Mouse (Mus musculus) gonadal fat pad, adult 2 months (tissue): ENCODE measurements around the gene Carns1. TPM values are rescaled to one million over a fixed set of nuclear protein-coding genes. Genes with fewer than 3 reads are reported as not detected.
A peak's percentile ranks its signal among the peaks of the same experiment; 100 is the strongest.

ENCODE experiments used
- DNase-seq: peaks from one replicate; pipeline ENCODE4 v3.0.0-alpha.2; 2012; ENCODE audit warnings: low read depth
- polyA plus RNA-seq: library from polyadenylated mRNA; depleted of rRNA; stranded (reverse); fragments of >200 nt; gene quantifications from 2 replicates; pipeline ENCODE4 v1.2.3, GENCODE M21; 2012

Gene Carns1
- polyA plus RNA-seq, 1 experiment = 10.0 TPM

DNA sequence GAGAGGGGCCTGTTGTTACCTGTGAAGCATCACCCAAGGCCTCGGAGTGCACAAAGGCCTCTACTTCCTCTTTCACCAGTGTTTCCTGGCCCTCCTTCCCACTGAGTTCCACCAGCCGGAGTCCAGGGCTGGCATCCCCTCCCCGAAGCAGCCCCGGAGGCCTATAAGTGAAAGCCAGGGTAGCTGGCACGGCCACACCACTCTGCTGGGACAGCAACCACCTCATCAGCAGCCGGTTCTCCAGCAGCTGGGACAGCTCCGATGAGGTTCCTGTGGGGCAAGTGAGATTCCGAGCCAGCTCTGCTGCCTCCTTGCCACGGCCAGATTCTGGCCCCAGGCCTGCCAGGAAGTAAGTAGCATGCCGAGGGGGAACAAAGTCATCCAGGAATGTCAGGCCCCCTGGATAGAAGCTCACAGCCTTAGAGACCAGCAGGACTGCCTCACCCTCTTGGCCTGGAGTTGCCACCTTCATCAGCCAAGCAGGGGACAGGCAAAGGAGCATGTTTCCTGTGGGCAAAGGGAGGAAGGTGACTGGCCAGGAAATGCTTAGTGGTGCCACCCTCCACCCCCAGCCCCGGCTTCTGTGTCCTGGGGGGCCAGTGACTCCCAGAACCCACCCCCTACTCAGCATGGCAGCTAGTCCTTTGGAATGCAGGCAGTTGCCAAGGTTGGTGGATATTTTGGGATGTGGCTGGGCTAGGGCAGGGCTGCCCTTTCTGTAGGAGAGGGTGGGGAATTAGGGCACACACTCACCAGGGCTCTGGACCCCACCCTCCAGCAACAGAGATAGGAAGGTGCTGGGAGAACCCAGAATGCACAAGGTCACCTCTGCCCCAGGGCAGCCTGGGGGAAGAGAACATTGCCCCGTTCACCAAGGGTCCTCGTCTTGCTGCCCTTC lies 3.6 kb downstream of the Carns1 start:
- DNase-seq = no peak

DNA sequence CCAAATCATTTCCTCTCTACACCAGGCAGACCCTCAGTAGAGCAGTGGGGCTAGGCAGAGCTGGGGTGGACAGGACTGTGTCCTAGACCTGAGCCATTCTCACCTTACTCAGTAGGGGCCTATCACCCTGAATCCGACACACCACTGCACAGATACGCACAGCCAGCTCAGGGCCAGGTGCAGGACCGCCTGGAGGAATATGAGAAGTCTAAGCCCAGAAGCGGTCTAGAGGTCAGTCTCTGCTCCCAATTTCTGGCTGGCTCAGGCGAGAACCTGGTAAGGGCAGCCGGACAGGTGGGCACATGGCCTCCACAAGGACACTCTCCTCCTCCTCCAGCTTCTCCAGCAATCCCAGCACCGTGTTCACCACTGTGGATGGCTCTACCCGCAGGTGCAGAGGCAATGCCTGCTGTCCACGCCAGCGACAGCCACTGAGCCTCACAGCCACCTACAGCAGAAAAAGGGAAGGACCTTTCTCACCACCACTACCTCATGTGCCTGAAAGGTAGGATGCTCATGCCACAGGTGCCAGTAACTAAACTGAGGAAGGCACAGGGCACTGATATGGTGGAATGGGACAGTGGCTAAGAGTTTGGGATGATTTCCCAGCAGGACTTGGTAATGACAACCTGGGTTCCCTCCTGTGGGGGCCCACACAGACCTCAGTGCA lies 4.4 kb downstream of the Carns1 start:
- no peak for DNase-seq

DNA sequence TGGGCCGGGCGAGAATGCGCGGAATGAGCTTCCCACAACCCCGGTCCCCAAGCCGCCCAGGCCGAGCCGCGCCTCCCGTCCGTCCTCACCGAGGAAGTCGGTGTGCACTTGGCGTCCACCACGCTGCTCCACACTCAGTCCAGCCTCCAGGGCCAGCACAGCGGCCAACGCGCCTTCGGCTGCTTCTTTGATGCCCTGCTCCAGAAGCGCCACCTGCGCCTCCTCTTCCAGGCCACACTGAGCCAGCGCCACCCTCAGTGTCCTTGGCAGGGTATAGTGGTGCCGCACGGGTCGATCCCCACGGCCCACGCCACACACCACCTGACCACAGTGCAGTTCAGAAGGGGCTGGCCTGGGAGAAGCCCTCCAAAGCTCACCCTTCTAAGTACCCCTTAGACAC lies 5.5 kb downstream of the Carns1 start:
- no peak for DNase-seq

DNA sequence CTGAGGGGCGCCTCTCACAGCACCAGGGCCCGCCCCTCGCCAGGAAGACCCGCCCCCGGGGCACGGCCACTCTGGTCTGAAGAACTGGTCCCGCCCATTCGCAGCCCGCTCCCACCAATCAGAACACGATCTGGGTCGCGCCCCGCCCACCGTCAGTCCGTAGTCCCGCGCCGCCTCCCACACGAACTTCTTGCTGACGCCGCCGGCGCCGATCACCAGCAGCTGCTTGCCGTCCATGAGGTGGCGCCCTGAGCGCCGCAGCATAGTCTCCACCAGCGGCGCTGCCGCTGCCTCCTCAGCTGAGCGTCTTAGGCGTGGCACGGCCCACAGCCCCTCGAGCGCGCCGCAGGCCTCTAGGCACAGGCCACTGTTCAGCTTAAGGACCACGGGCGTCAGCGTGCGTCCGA lies 5.9 kb downstream of the Carns1 start:
- peak; percentile 54 for DNase-seq

DNA sequence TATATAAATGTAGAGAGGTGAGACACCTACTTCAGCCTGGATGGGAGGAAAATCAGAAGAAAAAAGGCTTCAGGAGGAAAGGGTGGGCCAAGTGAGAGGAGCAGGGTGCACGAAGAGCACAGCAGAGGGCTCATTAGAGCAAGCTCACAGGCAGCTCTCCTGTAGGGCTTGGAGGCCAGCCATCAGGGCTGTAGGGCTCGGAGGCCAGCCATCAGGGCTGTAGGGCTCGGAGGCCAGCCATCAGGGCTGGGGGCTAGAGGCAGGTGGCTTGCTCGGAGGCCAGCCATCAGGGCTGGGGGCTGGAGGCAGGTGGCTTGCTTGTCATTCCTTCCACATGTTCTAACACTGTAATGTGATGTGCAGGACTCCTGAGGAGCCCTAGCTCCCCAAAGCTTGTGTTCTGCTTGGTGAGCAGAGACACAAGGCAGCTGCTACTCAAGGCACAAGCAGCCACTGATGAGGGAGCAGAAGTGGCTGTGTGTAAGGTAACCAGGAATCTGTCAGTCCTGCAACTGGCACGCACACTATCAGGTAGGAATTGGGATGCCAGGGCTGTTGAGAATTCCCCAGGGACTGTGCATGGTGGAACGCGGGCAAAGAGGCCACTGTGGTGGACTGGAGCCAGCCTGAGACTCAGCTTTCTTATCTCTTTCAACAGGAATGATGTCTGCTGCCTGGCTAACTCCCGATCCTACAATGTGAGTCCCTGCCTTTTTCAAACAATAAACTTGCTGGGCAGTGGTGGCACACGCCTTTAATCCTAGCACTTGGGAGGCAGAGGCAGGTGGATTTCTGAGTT lies 8.4 kb downstream of the Carns1 start:
- no peak for DNase-seq

DNA sequence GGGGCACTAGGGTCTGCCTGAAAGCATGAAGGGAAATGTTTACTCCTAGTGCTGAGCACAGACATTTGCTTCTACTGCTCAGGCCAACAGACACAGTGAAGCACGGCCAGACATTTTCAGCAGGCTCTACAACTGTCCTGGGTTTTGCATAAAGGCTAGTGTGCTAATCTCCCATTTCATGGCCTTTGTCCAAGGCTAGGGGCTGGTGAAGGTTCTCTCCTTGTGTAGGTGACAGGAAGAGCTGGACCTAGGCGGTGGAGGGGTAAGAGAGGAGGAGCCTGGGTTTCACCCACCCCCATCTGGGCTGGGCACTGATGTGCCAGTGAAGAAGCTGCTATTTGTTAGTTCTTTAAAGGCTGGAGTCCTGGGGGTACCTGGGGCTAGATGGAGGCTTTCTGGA lies 10.6 kb downstream of the Carns1 start:
- no peak for DNase-seq

DNA sequence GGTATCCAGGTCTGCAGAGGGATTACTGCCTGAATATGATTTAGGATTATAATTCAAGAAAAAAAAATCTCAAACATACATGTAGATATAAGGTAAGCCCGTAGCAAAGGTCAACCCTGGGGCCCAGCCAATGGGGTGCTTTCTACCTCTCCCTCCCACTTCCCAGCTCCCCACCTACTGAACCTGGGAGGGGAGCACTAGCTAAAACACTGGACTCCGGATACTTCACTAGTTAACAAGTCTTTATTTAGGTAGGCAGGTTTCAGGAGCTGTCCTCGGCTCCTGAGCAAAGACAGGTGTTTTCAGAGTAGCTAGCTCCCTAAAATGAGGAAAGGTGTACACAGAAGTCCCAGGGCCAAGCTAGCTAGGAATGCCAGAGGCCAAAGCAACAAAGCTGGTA lies 11.2 kb downstream of the Carns1 start:
- no peak for DNase-seq

DNA sequence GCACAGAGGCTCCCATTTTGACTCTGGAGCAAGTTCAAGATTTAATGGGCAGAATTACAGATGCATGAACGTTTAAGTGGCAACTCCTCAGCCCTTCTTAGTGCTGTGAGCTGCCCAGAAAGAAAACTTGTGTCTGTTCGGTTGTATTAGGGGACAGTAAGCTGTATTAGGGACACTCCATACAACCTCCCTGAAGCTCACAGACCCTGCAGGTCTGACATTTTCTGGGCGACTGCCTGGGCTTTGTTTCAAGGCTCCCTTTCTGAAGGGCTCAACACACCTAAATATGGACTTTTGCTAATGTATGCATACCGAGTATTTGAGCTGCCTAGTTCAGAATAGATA lies 11.8 kb downstream of the Carns1 start:
- DNase-seq = no peak

DNA sequence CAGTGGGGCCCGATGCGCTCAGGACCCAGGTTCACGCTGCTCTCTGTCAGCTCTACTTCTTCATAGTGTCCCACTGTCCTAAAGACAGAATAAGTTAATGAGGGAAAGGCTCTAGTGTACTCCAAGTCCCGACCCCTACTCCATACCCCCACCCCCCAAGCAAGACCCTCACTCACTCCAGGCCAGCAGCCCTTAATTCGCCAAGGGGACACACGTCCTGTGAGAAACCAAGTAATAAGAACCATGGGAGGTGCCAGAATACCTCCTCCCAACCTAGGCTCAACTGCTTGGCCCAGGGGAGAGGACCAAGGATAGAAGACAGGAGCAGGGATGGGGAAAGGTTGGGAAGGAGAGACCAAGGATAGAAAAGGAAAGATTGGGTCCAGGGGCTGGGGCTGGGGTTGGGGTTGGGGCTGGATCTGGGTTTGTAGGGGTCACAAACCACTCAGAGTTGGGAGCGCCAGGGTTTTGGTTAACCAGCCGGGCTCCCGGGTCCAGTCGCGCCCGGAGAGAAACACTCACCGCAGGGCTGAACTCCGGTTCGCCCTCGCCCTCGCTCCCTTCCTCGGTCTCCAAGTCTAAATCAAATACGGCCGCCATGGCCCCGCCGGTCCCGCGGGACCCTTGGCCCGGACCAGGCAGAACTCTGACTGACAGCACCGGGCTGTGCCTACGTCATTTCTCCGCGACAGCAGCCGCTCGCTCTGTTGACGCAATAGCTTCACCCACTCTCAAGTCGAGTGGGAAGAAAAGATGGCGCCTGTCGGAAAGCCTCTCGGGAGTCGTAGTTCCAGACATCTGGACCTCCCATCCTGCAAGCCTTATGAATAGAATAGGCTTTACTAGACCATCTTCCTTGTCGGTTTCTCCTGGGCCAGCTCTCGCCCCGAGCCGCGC lies 12.4 kb downstream of the Carns1 start, which contains the start of gene Rps6kb2:
Gene Rps6kb2 (minus strand): TSS at position 709 of the 897 bp plus-strand sequence.
- DNase-seq = peak; percentile 63

DNA sequence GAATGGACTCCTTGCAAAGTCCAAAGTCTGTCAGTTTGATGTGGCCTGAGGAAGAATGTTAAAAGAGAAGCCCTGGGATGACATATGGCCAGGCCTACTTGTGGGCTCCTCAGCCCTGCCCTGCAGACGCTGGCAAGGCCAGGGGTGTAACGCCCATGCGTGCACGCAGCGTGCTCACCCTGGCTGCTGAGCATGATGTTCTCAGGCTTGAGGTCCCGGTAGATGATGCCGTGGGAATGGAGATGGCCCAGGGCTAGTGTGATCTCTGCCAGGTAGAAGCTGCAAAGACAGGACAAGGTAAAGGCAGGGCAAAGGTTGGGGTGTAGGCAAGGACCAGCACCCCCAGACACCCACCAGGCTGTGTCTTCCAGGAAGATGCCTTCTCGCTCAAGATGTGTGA lies 16.2 kb downstream of the Carns1 start:
- no peak for DNase-seq

DNA sequence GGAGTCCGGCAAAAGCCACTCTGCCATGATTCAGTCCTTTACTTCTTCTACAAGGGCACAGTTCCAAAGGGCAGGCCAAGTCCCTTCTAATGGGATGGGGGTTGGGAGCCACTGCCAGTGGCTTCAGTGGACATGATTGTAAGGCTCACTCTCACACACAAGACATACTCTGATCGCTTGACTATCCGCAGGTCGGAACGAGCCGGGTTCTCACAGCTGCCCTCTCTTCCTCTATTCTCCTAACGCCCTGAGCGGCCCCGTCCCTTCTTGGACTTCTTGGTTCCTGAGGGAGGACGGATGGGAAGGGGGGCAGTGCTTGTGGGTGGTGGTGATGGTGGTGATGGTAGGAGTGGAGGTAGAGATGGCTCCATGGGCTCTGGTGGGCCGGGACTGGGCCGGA lies 18.5 kb downstream of the Carns1 start:
- DNase-seq = no peak

DNA sequence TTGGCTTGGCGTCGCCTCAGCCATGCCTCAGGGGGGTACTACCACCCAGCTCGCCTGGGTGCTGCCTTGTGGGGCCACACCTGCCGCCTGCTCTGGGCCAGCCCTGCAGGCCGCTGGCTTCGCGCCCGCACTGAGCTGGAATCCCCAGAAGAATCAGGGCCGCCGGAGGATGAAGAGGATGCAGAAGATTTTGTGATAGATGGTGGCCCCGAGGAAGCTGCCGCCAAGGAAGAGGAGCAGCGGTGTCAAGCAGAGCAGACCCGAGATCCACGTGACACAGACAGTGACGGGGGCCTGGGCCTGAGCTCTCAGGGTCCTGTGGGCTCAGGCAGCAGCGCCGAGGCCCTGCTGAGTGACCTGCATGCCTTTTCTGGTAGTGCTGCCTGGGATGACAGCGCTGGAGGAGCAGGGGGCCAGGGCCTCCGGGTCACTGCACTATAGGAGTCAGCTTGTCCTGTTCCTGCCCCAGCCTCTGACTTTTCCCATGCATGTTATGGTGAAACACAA lies 19.2 kb downstream of the Carns1 start:
- DNase-seq = no peak

DNA sequence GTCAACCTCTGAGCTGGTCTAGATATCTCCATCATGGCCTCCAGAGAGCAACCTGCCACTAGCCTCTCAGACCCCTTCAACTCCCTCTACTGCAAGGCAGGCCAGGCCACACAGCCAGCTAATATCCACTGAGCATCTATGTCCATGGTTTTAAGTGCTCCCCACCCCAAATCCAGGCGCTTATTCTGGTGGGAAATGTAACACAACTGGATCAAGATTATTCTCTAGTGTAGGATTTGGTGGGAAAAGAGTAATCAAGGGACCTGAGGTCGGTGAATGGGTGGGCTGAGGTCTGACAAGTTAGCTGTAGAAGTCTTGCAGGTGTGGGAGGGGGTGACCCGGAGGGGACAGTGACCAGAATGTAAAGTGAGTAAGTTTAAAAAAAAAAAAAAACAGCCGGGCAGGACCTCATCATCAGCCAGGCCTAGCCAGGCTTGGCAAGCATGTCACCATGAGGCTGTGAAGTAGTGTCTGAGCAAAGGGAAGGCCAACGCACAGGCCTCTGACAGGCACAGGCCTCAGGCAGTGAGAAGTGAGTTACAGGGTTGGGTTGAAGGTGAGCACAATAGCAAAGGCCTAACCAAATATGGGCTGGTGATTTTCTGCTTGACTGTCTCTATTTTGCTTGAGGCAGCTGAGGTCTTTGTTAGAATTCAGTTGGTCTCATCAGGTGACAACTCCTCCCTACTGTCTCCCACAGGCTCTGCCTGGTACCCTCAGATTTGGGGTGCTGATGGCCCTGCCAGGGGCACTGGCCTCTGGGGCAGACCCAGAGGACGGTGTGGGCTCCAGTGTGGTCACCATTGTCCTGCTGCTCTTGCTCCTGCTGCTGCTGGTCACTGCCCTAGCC lies 19.8 kb downstream of the Carns1 start:
- no peak for DNase-seq

DNA sequence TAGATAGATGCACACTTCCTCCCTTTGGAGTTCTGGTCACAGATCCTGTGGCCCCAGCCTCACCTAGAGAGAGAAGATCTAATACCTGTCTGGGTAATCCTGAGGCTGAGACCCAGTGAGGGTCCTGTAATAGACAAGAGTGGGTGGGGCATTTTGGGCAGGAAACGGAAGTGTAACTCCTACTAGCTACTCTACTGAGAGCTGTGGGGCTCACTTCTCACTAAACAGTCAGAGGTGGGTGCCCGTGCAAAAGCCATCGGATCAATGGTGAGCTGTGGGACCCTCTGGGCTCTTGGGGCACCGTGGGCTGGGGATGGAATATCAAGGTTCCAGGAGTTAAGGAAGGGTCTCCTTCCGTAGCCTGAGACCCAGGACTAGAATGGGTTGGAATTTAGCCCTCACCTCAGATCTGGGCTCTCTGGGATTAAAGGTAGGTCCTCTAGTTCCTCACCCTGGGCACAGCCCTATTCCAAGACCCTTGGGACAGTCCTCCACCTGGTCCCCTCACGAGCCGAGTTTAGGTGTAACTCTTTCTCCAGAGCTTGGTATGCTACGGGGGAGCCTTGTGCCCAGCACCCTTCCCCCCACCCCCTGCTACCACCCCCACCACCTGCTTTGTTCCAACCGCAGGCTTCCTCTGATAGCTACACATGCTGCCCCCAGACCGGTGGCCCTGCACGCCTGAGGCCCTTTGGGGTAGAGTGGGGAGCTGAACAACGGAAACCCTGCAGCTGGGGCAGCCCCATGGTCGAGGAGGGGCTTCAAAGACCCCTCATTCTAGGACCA lies 20.6 kb downstream of the Carns1 start:
- no peak for DNase-seq

DNA sequence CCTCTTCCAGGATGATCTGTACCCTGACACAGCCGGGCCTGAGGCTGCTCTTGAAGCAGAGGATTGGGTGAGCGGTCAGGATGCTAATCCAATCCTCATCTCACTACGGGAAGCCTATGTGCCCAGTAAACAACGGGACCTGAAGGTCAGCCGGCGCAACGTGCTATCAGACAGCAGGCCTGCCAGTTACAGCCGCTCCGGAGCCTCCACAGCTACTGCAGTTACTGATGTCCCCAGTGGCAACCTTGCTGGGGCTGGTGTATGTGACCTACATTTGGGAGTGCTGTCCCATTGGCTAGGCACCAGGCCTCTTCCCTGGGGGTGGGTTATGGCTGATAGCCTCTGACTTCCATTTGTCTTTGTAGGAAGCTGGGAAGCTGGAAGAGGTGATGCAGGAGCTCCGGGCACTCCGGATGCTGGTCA lies 22.0 kb downstream of the Carns1 start, which contains the start of gene Ptprcap:
Gene Ptprcap (plus strand): TSS at position 373 of the 423 bp plus-strand sequence.
- DNase-seq = no peak

DNA sequence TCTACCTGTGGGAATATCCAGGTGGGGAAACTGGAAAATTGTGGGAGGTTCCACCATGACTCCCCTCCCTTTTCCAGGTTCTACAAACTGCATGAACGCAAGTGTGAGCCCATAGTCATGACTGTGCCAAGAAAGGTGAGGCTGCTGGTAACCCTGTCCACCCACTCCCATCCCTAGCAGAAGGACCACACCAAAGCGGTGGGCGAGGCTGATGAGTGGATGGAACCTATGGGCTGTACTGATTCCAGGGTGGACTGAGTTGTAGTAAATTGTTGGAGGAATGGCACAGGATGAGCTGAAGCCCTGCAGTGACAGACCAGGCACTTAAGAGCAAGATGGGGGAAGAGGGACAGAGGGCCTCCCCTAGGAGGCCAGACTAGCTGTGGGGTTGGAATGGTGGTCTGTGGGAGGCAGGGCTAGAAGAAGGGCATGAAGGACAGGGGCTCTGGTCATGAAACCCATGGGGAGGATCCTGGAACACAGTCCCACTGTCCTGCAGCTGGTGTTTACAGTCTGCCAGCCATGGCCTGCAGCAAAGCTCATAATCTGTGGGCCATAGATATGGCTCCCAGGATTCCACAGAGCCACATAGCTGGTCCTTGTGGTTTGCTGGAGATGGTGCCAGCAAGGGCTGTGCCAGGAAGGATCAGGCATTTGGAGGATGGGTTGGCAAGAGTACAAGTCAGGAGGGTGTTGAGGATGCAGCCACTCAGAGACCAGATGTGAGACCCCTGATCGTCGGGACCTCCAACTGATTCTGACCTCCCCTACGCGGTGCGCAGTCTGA lies 22.6 kb downstream of the Carns1 start:
- DNase-seq = no peak

DNA sequence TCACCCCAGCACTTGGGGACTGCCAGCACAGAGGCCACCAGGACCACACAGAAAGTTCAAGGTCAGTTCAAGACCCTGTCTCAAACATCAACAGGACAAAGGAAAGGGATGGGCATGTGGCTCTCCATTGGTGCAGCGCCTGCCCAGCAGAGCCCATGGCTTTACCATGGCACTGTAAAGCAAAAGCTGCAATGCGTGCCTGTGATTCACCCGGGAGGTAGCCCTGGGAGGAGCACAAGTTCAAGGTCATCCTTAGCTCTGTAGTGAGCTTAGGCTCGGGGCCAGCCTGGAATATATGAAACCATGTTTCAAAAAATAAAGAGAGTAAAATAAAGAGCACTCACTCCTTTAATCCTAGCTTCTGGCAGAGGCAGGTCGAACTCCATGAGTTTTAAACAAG lies 23.4 kb downstream of the Carns1 start:
- no peak for DNase-seq

DNA sequence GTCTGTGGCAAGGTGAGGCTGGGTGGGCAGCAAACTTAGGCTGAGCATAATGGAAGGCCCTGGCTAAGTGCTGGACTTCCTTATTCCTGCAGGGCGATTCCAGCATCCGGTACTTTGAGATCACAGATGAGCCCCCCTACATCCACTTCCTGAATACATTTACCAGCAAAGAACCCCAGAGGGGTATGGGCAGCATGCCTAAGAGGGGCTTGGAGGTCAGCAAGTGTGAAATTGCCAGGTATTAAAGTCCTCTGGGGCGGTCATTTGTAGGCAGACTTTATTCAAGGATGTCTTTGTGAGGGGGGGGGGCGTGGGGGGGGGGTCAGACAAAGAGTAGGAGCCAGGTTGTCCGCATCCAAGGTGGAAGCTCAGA lies 23.8 kb downstream of the Carns1 start:
- no peak for DNase-seq
